ENCODE assay signal across 18 mouse cellular contexts in genomic region chr6:115268551-115269385, GRCm38 (mm10). TPM values are rescaled to one million over a fixed set of nuclear protein-coding genes. Genes with fewer than 3 reads are reported as not detected.
"Had no signal": no experiment of that assay in that cellular context is flagged by ENCODE, and none has a peak within 500 bp of the region (broad histone marks: within the 10 kb centered on the region; RNA-seq: fewer than 3 reads in every experiment).

No protein-coding gene starts in this region.

- H3K4me3 ChIP-seq: kidney, embryonic 15.5 days; left cerebral cortex, adult 2 months; limb, embryonic 10.5 days; liver, embryonic 15.5 days; midbrain, embryonic 10.5 days; midbrain, embryonic 15.5 days; neural tube, embryonic 13.5 days had no signal

- H3K36me3 ChIP-seq: kidney, embryonic 15.5 days; limb, embryonic 10.5 days; liver, embryonic 15.5 days; midbrain, embryonic 10.5 days; midbrain, embryonic 15.5 days had no signal

- H3K4me1 ChIP-seq: liver, embryonic 15.5 days; midbrain, embryonic 15.5 days had no signal

- H3K9me3 ChIP-seq: kidney, embryonic 15.5 days; limb, embryonic 10.5 days; liver, embryonic 15.5 days; midbrain, embryonic 10.5 days; midbrain, embryonic 15.5 days; neural tube, embryonic 13.5 days had no signal

- H3K4me2 ChIP-seq: kidney, embryonic 15.5 days; liver, embryonic 11.5 days; liver, embryonic 15.5 days; midbrain, embryonic 15.5 days; neural tube, embryonic 13.5 days had no signal

- H3K27ac ChIP-seq: kidney, embryonic 15.5 days; left cerebral cortex, adult 2 months; limb, embryonic 10.5 days; liver, embryonic 15.5 days; midbrain, embryonic 10.5 days; midbrain, embryonic 15.5 days; neural tube, embryonic 13.5 days had no signal

- H3K9ac ChIP-seq: kidney, embryonic 15.5 days; liver, embryonic 15.5 days; midbrain, embryonic 15.5 days; neural tube, embryonic 13.5 days had no signal

- H3K27me3 ChIP-seq: kidney, embryonic 15.5 days; liver, embryonic 15.5 days; midbrain, embryonic 15.5 days; neural tube, embryonic 13.5 days had no signal

RNA-seq across cellular contexts. Expression of gene Gm17482, which starts 41.6 kb away (rescaled TPM):
- total RNA-seq: layer of hippocampus, adult 8-10 months; layer of hippocampus, postnatal 14 days; left cerebral cortex, adult 2 months; left cerebral cortex, postnatal 14 days; megakaryocyte, adult 5-6 weeks had no signal
- polyA plus RNA-seq: kidney, adult 2 months; kidney, embryonic 15.5 days; large intestine, adult 2 months; limb, embryonic 10.5 days; limb, embryonic 14.5 days; liver, embryonic 11.5 days; liver, embryonic 15.5 days; lung, adult 2 months; lung, postnatal 0 days; midbrain, embryonic 10.5 days; midbrain, embryonic 15.5 days; neural tube, embryonic 13.5 days; stomach, embryonic 14.5 days had no signal
